Mouse (Mus musculus): Measurements from ENCODE around the gene Slc35f1. TPM values are rescaled to one million over a fixed set of nuclear protein-coding genes. Genes with fewer than 3 reads are reported as not detected.

Gene Slc35f1
- polyA plus RNA-seq, 1 experiment = not detected

GRCm38 (mm10) chr10:53035202-53035601 is 344.9 kb downstream of the Slc35f1 start:
- no peak overlapping the region for H3K27ac ChIP-seq (ENCODE audit: control insufficient read depth, insufficient read depth, low read depth, low read length, poor library complexity)
- H3K4me3 ChIP-seq (replicated peaks; ENCODE audit: control insufficient read depth, low read depth, low read length) = no peak overlapping the region
- no peaks in the 10 kb centered on the region for H3K4me1 ChIP-seq (ENCODE audit: control insufficient read depth, insufficient read depth, low read length)
- TF ChIP-seq POLR2A (IDR thresholded peaks at IDR 0.05; ENCODE audit: borderline replicate concordance, control insufficient read depth, low read depth, low read length) = no peak
- no peak for TF ChIP-seq CTCF (IDR thresholded peaks at IDR 0.05; ENCODE audit: control insufficient read depth, insufficient read depth, low read length)
- WGBS = 35% methylated on average over 1 of the region's 1 CpGs

DNA sequence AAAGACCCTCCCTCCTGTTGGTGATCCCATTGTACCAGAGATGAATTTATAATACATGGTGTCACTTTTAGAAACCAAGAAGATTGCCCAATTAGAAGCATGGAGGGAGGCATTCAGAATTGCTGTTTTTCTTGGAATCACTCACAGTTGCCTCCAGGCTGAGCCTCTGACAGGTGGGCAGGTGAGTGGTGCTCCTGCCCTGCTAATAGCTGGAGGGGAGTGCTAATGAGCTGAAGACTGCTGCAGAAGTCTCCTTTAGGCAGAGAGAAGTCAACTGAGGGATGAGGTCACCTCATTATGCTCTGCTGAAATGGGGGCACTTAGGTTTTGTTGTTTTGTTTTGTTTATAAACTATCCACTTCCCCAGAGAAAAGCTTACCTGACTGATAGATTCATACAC is 355.6 kb downstream of the Slc35f1 start:
- Histone ChIP-seq H3K27ac (ENCODE audit: control insufficient read depth, insufficient read depth, low read depth, low read length, poor library complexity) (no peak overlapping the region), H3K4me3 (replicated peaks; ENCODE audit: control insufficient read depth, low read depth, low read length) (no peak overlapping the region), H3K4me1 (ENCODE audit: control insufficient read depth, insufficient read depth, low read length) (no peaks in the 10 kb centered on the region)
- no peak for TF ChIP-seq POLR2A (IDR thresholded peaks at IDR 0.05; ENCODE audit: borderline replicate concordance, control insufficient read depth, low read depth, low read length)
- no peak for TF ChIP-seq CTCF (IDR thresholded peaks at IDR 0.05; ENCODE audit: control insufficient read depth, insufficient read depth, low read length)

GRCm38 (mm10) chr10:53052521-53052920 is 362.2 kb downstream of the Slc35f1 start:
- H3K4me3 ChIP-seq (replicated peaks; ENCODE audit: control insufficient read depth, low read depth, low read length) = no peak overlapping the region
- no peak overlapping the region for H3K27ac ChIP-seq (ENCODE audit: control insufficient read depth, insufficient read depth, low read depth, low read length, poor library complexity)
- no peaks in the 10 kb centered on the region for H3K4me1 ChIP-seq (ENCODE audit: control insufficient read depth, insufficient read depth, low read length)
- no peak for TF ChIP-seq CTCF (IDR thresholded peaks at IDR 0.05; ENCODE audit: control insufficient read depth, insufficient read depth, low read length)
- no peak for TF ChIP-seq POLR2A (IDR thresholded peaks at IDR 0.05; ENCODE audit: borderline replicate concordance, control insufficient read depth, low read depth, low read length)

DNA sequence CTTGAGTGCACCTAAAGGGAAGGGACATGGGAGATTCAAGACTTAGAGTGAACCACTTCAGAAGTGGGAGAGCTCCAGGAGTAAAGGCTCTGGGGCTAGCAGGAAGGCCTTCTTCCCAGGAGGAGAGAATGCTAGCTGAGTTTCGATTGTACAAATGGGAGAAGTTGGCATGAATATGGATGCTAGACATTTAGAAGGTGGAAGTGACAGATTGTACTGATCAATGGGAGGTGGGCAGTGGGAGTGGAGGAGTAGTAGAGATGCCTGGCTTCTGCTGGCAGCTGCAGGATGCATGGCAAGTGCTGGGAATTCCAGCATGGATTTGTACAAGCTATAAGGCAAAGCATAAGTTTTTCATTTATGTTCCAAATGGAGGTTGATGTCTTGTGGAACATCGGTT is 370.4 kb downstream of the Slc35f1 start:
- Histone ChIP-seq H3K27ac (ENCODE audit: control insufficient read depth, insufficient read depth, low read depth, low read length, poor library complexity) (no peak overlapping the region), H3K4me1 (ENCODE audit: control insufficient read depth, insufficient read depth, low read length) (no peaks in the 10 kb centered on the region), H3K4me3 (replicated peaks; ENCODE audit: control insufficient read depth, low read depth, low read length) (no peak overlapping the region)
- WGBS = 73% methylated on average over 2 of the region's 2 CpGs
- TF ChIP-seq POLR2A (IDR thresholded peaks at IDR 0.05; ENCODE audit: borderline replicate concordance, control insufficient read depth, low read depth, low read length) (no peak), CTCF (IDR thresholded peaks at IDR 0.05; ENCODE audit: control insufficient read depth, insufficient read depth, low read length) (no peak)

DNA sequence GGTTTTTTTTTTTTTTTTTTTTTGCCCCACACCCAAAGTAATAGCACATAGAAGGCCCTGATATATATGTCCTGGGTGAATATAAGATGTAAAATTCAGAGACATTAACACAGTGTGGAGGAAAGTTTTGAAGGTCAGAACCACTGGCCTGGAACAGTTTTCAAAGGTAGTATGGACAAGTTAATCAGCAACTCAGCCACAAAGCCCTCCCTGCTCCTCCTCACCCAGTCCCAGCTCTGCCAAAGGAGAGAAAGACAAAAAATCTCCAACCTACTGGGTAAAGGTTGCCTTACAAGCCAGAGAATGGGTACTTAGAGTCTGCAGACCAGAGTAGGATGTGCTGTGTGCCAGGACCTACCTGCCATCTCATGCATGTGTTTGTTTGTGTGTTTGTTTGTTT is 372.4 kb downstream of the Slc35f1 start:
- no peak overlapping the region for H3K4me3 ChIP-seq (replicated peaks; ENCODE audit: control insufficient read depth, low read depth, low read length)
- no peak overlapping the region for H3K27ac ChIP-seq (ENCODE audit: control insufficient read depth, insufficient read depth, low read depth, low read length, poor library complexity)
- TF ChIP-seq POLR2A (IDR thresholded peaks at IDR 0.05; ENCODE audit: borderline replicate concordance, control insufficient read depth, low read depth, low read length) (no peak), CTCF (IDR thresholded peaks at IDR 0.05; ENCODE audit: control insufficient read depth, insufficient read depth, low read length) (no peak)
- no peaks in the 10 kb centered on the region for H3K4me1 ChIP-seq (ENCODE audit: control insufficient read depth, insufficient read depth, low read length)

GRCm38 (mm10) chr10:53087811-53088210 is 397.5 kb downstream of the Slc35f1 start:
- no peak for TF ChIP-seq POLR2A (IDR thresholded peaks at IDR 0.05; ENCODE audit: borderline replicate concordance, control insufficient read depth, low read depth, low read length)
- no peak for TF ChIP-seq CTCF (IDR thresholded peaks at IDR 0.05; ENCODE audit: control insufficient read depth, insufficient read depth, low read length)
- H3K27ac ChIP-seq (ENCODE audit: control insufficient read depth, insufficient read depth, low read depth, low read length, poor library complexity) = no peak overlapping the region
- 57% methylated on average over 1 of the region's 1 CpGs for WGBS
- no peaks in the 10 kb centered on the region for H3K4me1 ChIP-seq (ENCODE audit: control insufficient read depth, insufficient read depth, low read length)
- H3K4me3 ChIP-seq (replicated peaks; ENCODE audit: control insufficient read depth, low read depth, low read length) = no peak overlapping the region

GRCm38 (mm10) chr10:53091525-53091924 is 401.2 kb downstream of the Slc35f1 start:
- no peak overlapping the region for H3K4me3 ChIP-seq (replicated peaks; ENCODE audit: control insufficient read depth, low read depth, low read length)
- TF ChIP-seq CTCF (IDR thresholded peaks at IDR 0.05; ENCODE audit: control insufficient read depth, insufficient read depth, low read length) = no peak

GRCm38 (mm10) chr10:53096446-53096845 is 406.1 kb downstream of the Slc35f1 start:
- WGBS = 61% methylated on average over 3 of the region's 3 CpGs
- no peak for TF ChIP-seq POLR2A (IDR thresholded peaks at IDR 0.05; ENCODE audit: borderline replicate concordance, control insufficient read depth, low read depth, low read length)
- TF ChIP-seq CTCF (IDR thresholded peaks at IDR 0.05; ENCODE audit: control insufficient read depth, insufficient read depth, low read length) = no peak
- Histone ChIP-seq H3K4me1 (ENCODE audit: control insufficient read depth, insufficient read depth, low read length) (no peaks in the 10 kb centered on the region), H3K27ac (ENCODE audit: control insufficient read depth, insufficient read depth, low read depth, low read length, poor library complexity) (no peak overlapping the region), H3K4me3 (replicated peaks; ENCODE audit: control insufficient read depth, low read depth, low read length) (no peak overlapping the region)

More at GRCm38 (mm10) chr10:53091525-53091924, 401.2 kb downstream of the Slc35f1 start:
- 68% methylated on average over 4 of the region's 4 CpGs for WGBS
- H3K4me1 ChIP-seq (ENCODE audit: control insufficient read depth, insufficient read depth, low read length) = no peaks in the 10 kb centered on the region
- no peak overlapping the region for H3K27ac ChIP-seq (ENCODE audit: control insufficient read depth, insufficient read depth, low read depth, low read length, poor library complexity)

DNA sequence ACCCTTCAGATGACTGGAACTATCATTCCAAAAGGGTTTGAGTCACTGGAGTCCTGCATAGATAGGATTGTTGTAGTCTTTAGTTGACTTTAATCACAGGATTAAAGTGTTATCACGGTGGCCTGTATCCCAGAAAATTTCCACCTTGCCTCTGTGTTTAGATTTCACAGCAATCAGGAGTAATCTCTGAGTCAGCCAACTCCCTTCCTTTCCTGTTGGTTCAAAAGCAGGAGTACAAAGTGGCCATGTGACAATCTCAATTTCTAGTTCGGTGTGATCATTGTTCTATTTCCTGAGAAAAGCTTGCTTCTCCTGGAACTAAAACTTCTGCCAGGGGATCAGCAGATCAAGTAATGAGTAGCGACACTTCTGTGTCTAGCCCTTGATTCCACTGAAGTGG is 410.5 kb downstream of the Slc35f1 start:
- 63% methylated on average over 3 of the region's 3 CpGs for WGBS
- no peak overlapping the region for H3K4me3 ChIP-seq (replicated peaks; ENCODE audit: control insufficient read depth, low read depth, low read length)
- no peak overlapping the region for H3K27ac ChIP-seq (ENCODE audit: control insufficient read depth, insufficient read depth, low read depth, low read length, poor library complexity)
- H3K4me1 ChIP-seq (ENCODE audit: control insufficient read depth, insufficient read depth, low read length) = no peaks in the 10 kb centered on the region
- TF ChIP-seq POLR2A (IDR thresholded peaks at IDR 0.05; ENCODE audit: borderline replicate concordance, control insufficient read depth, low read depth, low read length) = no peak
- no peak for TF ChIP-seq CTCF (IDR thresholded peaks at IDR 0.05; ENCODE audit: control insufficient read depth, insufficient read depth, low read length)

Measured in bone marrow, adult 2 months (tissue).